Mouse (Mus musculus): ENCODE measurements at regions not wholly inside any gene's neighbourhood (a gene's known extent, or its start where the extent isn't known, plus 50 kb on each side); places are given as distances from the start of the nearest gene placed in this dataset.
A peak's percentile ranks its signal among the peaks of the same experiment; 100 is the strongest.

DNA sequence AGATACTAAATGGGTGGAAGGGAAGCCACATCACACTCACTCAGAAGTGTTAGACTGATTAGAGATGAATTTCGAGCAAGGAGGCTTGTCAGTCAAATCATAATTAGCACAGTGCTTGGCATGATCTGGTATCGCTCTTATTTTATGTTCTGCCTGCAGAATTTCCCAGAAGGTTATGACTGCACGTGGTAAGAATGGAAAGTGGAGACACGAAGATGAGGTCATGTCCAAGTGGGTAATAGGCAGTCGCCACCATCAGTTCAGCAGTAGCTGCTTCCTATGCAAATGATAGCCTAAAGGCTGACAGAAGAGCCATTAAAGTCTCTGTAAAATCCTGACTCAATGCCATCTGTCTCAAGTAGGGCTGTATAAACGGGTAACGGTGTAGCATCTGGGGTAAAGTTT lies 186.0 kb upstream of the Slc30a5 start:
- DNase-seq (ENCODE audit: low spot score in 2 of 2): no peak

DNA sequence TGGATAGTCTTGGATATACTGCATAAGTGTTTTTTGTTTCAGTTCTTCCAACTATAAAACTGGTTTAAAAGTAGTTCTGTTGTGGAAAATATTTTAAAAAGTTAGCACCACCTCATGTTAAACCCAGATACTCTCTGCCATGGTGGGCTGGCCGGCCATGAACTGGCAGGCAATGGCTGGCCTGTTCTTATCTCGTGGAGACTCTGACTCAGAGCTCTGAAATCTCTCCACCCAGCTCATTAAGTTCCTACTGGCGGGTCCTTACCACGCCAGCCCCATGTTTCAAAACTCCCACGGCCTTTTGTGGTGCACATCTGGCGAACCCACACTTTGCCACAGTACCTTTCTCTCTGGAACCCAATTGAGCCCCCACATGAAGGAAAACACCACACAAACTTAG lies 183.8 kb upstream of the Slc30a5 start:
- DNase-seq (ENCODE audit: low spot score in 2 of 2): peak; percentile 38

DNA sequence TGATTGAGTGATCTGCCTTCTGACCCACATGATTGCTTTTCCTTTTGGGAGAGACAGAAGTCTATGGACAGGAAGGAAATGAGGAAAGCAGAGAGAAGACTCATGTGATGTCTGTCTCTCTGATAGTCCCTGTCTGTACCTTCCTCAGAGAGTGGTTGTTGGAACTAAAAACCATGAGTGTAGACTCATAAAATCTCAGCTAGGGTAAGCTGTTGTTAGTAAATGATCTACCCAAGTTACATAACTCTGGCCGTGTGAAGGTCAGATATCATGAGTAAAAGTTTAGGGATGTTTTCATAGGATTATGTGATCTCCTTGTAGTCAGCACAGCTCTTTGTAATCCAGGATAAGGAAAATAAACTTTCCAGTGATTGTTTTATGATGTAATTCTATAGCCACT lies 183.0 kb upstream of the Slc30a5 start:
- DNase-seq (ENCODE audit: low spot score in 2 of 2): no peak

DNA sequence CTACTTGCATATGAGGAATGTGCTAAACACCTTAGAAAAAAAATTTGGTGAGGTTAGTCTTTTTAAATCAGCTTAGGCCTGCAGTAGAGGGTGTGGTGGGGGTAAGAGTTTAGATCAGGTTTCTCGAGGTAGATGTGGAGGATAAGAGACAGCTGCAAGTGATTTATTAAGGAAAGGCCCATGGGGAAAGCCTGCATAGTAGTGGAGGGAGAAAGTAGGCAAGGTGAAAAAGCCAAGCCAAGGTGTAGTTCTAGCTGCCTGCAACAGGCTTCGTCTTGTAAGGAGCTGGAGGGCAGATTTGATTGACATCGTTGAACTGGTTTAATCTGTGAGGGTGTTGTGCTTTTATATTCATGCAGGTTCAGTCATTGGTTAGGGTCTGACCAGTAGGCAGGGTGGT lies 182.2 kb upstream of the Slc30a5 start:
- no peak for DNase-seq (ENCODE audit: low spot score in 2 of 2)

DNA sequence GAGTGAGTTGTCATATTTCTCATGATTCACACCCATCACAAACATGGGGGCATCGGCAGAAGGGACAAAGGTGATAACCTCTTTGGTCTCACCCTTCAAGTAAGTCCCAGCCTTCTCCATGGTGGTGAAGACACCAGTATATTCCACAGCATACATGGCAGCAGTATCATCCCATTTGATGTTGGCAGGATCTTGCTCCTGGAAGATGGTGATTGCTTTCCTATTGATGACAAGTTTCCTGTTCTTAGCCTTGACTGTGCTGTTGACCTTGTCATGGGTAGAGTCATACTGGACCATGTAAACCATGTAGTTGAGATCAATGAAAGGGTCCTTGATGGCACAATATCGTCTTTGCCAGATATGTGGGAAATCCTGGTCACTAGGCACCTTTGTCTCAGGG lies 180.4 kb upstream of the Slc30a5 start:
- no peak for DNase-seq (ENCODE audit: low spot score in 2 of 2)

DNA sequence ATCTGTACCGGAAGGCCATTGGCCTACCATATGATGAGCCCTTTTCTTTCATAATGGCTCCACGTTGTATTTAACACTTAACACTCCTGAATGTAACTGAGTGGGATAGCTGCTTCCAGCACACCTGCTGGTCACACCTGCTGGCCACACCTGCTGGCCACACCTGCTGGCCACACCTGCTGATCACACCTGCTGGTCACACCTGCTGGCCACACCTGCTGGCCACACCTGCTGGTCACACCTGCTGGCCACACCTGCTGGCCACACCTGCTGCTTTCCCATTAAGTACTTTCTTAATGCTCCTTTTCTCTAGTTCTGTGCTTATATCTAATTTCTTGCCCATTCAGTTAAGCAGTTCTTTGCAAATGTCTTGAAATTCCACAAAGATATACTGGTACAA lies 157.4 kb upstream of the Slc30a5 start:
- DNase-seq (ENCODE audit: low spot score in 2 of 2): no peak

DNA sequence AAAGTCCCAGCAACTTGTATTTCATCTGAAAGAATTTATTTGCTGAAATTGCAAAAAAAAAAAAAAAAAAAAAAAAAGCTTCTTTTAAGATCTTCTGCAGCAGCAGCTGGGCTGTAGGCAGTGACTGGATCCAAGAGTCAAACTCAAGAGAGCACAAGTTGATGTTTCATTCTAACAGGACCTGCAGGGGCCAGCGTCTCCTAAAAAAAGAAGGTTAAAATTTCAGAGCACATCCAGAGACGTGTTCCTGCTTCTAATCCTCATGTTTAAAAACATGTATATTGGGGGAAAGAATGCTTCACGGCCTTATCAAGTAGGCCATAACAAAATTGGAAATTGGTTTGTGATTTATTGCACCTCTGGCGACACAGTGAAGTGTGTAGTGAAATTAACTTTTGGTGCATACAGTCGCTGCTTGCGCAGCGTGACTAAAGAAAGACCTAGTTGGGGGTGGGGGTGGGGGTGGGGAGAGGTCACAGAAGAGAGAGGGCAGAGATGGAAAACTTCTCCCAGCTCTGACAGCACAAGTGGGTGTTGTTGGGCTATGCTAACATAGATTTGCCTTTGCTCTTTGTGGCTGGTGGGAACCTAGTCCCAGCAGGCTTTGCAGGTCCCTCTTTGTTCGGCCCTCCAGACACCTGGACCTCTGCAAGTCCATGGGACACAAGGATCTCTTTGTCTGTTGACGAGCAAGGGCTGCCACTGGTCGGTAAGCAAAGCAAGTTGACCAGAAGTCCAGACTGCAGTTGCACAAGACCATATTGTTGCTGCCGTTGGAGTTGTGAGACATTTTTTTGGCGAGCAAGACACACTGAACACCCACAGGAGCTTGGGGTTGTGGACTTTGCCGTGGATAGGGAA lies 155.7 kb upstream of the Slc30a5 start:
- DNase-seq (ENCODE audit: low spot score in 2 of 2): no peak

DNA sequence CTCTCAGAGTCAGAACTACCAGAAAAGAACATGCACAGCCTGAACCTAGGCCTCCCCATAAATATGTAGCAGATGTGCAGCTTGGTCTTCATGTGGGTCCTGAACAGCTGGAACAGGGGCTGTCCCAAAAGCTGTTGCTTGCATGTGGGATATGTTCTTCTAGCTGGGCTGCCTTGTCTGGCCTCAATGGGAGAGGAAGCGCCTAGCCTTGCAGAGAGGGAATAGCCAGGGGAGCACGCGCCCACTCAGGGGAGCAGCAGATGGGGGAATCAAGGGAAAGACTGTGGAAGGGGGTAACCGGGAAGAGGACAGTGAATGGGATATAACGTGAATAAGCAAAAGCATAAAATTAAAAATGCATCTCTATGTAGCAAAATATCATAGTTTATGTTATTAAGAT lies 154.9 kb upstream of the Slc30a5 start:
- no peak for DNase-seq (ENCODE audit: low spot score in 2 of 2)

DNA sequence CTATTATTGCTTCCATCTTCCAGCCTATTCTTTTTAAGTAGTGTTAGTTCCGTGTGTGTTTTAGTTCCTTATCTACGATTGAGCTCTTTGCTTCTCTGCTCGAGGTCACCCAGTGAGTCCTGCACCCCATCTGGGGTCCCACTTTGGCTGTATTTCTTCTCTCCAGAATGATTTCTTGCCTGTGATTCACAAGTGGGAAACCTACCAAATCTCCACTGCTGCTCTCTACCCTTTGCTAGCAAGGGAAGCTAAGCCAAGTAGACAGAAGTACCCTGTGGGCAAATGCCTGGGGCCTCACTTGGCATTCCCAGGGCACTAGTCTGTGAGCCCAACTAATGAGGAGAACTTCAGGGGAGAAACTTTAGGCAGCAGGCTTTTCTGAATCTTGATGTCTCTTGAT lies 142.5 kb upstream of the Slc30a5 start:
- DNase-seq (ENCODE audit: low spot score in 2 of 2): no peak

DNA sequence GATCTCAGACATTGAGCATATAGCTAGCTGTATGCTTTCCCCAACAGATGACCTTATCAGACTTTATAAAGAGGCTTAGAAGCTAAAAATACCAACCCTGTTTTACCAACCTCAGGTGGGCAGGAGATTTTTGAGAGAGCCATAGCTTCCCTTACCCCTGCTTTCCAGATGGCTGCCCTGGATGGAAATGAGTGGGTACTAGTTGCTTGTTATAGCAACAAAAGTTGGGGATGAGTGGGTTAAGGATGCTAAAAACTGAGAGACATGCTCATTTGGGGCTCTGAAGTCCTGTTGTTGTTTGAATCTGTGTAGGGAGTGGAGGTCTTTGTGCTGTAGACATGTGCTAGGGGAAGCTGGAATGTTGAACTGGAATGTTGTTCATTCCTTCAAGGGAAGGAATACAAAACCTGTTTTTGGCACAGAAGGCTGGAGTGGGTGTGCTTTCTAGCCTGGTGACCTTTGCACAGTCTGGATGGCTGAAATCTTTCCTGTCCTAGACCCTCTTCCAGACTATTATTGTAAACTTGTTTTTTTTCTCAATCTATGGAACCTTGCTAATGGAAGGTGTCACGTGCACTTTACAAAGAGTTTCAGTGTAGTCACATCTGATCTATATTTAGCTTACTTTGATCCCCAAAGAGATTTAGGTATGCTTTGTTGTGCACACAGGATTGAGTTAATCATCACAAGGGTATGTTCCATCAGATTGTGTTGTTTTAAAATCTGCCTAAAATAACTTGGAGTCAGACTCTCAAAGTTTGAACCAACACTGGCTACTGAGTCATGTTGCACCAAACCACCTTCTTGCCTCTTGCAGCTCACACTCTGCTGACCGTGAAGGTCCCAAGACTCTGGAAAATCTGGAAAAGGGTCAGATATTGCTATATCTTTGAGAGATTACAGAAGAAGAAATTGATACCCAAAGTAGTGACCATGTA lies 138.1 kb upstream of the Slc30a5 start:
- no peak for DNase-seq (ENCODE audit: low spot score in 2 of 2)

DNA sequence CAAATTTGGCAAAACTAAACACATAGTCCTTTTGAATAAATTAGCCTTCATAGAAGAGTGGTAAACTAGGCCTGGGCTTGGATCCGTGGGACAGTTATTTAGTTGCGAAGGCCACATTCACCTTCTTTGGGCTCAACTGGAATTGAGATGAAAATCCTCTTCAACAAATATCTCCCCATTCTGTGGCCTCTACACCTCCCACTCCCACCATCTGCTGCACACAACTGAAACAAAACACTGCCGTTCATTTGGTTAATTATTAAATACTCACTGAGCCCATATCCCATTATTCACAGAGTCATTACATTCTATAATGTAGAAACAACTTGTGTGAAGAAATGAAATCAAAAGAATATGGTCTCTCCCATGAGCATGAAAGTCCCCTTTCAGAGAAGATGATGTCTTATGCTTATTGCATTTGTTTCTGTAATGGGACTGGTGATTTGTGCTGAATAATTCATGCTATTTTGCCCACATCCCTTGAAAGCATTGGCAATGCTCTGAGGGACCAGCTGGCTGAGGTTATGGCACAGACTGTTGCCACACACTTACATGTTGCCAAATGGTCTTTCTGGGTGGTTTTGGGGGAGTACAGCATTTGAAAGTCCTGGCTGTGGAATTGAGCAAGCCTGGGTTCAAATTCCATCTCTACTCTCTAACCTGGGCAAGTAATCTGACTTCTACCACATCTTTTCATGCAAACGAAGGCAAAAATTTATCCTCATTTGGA lies 129.7 kb upstream of the Slc30a5 start:
- DNase-seq (ENCODE audit: low spot score in 2 of 2): no peak

DNA sequence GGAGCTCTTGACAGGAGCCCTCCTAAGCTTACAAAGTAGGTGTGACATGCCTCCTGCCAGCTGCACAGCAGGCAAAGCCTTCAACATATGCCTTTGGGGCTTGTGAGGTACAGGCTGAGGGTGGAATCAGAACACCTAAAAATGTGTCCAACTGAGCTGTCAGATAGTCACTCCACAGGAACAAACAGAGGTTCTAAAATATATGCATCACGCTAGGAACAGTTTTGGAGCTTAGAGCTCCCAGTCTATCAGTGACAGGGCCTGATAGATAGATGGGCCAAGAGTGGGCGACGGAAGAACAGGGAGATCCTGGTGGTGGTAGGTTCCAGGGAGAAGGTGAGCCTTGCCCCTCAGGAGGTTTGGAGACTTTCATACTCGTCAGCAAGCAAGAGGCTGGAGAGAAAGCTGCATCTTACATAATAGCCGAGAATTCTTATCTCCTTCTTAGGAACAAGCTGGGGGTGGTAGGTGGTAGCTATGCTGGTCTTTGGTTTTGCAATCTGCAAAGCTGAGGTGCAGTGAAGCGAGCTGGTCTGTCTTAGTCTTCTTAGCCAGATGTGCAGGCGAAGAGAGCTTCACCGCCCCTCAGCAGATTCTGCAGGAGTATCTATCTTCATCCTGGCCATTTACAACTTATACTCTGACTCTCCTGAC lies 121.5 kb upstream of the Slc30a5 start:
- no peak for DNase-seq (ENCODE audit: low spot score in 2 of 2)

DNA sequence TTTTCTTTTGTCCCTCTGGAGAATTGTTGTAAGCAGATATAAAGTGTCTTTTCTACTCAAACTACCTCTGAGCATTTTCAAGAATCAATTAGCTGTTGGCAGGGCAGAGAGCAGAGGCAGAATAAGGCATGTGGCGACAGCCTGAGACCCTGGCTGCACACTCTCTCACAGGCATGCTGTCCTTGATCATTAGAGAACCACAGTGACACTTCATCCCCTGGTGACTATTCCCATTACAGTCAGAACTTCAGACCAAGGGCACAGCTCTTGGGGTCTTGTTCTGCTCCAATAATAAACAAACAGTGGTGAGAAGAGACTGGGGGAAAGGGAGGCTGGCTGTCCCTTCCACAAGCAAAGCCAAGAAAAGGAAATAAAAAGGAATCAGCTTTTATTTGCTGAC lies 120.9 kb upstream of the Slc30a5 start:
- DNase-seq (ENCODE audit: low spot score in 2 of 2): no peak

DNA sequence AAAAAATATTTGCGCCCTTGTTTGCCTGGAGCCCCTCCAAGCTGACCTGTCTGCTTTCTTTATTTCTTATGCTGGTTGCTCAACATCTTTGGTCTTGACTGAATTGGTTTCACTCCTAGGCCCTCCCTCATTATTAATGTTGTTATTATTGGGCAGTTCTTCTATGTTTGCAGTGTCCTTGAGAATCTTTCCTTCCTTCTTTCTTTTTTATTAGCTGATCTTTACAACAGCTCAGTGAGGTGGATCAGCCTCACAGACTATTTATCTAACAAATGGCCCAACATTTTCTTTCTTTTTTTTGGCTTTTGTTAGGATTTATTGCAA lies 117.9 kb upstream of the Slc30a5 start:
- peak in 1 of 2 experiments; percentile 59 for DNase-seq (ENCODE audit: low spot score in 2 of 2)

DNA sequence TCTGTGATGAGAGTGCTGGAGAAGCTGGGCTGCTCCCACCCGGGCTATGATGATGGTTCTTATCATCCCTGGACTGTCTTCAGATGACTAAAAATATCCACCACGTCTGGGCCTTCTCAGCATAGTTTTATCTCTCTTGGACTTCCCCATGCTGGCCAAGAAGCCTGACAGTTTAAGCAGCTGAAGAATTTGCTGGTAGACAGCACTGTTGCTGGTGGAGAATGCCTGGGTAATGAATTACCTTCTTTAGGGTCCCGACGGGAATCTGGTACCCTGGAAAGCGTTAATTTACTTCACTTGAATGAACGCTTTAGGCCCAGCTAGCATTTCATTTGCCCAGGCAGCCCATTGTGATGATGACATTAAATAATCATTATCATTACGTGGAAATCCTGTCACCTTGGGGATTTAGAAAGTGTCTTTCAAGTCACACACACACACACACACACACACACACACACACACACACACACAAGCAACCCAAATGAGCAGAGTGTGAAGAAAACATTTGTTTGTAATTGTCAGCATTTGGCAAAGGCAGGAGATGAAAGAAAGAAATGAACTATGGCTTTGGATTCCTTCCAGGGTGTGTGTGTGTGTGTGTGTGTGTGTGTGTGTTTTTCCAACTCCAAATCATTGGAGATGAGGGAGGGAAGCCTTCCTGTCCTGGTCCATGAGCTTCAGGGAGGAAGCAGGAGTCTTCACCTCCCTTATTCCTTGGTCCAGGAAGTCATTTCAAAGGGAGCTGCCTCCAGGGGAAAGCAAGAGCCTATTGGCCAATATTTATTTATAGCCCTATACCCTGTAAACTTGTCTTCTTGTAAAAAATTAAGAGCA lies 117.3 kb upstream of the Slc30a5 start:
- DNase-seq (ENCODE audit: low spot score in 2 of 2): peak in 1 of 2 experiments; percentile 28

DNA sequence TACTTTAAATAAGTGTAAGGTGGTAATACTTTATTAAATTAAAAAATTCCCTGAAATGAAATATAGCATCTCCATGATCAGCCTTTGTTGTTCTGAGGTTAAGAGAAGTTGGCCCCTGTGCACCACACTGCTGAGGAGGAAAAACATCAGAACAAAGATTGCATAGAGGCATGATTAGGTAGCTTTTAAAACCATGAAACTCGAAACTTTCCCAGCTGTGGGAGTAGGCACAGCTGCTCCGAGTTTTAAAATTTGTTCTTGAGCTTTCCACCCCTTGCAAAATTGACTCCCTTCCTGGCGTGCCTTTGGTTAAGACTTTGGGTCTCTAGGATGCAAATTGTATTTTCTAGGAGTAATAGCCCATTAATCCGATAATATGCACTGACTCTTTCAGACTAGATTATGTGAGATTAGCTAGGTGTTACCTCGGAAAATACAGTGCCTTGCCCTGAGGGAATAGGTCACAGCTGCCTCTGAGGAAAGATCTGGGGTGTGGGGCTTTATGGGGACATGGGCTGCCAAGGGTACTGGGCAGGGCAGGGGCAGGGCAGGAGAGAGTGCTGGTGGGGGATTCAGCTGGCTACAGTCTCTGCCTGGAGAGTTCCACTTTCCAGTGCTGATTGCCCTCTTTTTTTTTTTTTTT lies 110.1 kb upstream of the Slc30a5 start:
- DNase-seq (ENCODE audit: low spot score in 2 of 2): no peak

DNA sequence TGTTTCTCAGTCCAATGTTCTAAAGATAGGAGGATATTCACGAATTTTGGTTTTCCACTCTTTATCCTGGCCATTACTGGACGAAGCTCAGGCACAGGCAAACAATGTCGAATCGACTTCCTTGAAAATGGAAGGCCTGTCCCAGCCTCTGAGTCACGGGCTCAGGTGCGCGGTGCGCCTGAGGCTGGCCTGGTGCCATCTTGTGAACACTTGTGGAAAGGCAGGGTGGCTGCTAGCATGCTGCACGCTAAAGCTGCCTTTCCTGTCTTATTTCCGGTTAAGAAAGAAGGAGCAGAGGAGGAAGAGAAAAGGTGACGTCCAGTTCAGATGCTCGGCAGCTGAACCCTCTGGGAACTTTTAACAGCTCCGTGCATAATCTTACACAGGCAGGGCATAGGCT lies 107.6 kb upstream of the Slc30a5 start:
- no peak for DNase-seq (ENCODE audit: low spot score in 2 of 2)

DNA sequence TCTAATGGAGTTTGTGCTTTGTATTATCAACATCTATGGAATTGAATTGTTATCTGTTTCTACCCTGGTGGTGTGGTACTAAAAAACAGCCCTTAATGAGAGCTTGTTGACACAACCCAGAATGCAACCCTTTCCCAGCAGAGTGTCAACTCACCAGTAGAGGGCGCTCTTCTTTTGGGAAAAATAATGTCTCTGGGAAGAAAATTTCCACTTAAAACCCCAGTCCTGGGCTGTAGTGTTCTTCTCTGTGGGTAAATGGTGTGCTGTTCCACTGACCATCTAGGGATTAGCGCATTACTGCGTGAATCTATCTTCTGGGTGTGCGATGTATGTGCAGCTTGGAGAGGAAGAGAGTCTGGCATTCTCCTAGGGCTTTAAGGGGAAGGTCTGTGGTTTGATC lies 106.5 kb upstream of the Slc30a5 start:
- no peak for DNase-seq (ENCODE audit: low spot score in 2 of 2)

DNA sequence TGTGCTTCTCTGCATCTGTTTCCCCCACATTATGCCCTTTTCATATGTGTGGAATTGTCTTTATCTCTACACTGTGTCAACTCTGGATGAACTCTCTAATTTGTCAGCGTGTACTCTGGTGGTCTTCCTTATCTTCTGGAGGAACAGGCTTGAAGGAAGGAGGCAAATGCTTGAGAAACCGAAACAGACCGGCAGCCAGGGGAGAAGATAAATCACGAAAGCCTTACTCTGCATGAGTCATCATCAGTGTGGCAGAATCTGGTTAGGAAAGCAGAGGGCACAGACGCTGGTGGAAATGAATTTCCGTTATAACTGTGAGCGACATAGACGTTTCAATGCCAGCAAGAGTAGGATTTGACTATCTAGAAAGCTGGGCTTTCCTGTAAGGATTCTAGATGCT lies 100.0 kb upstream of the Slc30a5 start:
- no peak for DNase-seq (ENCODE audit: low spot score in 2 of 2)

DNA sequence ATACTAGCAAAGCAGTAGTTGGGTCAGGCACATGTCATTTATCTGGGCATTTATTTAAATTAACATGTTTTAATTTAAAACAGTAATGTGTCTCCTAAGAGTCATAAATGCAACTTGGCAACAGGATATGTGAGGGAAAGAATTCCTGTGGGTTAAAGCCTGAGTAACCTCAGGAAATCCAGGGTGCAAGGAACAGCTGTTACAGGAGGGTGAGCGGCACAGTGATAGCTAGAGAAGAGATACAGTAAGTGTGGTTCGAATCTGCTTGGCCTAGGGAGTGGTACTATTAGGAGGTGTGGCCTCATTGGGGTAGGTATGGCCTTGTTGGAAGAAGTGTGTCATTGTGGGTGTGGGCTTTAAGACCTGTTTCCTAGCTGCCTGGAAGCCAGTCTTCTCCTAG lies 66.3 kb upstream of the Slc30a5 start:
- DNase-seq (ENCODE audit: low spot score in 2 of 2): no peak
